Mouse (Mus musculus): ENCODE measurements around the gene Zfp78. TPM values are rescaled to one million over a fixed set of nuclear protein-coding genes. Genes with fewer than 3 reads are reported as not detected.

The Zfp78 gene
- polyA plus RNA-seq, 1 experiment from 2014 or later: 1.6 TPM

- Histone ChIP-seq H3K36me3 (ENCODE audit: control insufficient read depth, insufficient read depth, low read length) (no peaks in the 10 kb centered on the region), H3K4me2 (ENCODE audit: low read depth, low read length) (no peak overlapping the region), H3K4me3 (ENCODE audit: low read length) (no peak overlapping the region), H3K4me1 (ENCODE audit: control insufficient read depth, insufficient read depth, low read length) (peaks cover 10% of the 10 kb centered on the region), H3K27me3 (replicated peaks; ENCODE audit: control insufficient read depth, insufficient read depth, low read length) (no peaks in the 10 kb centered on the region), H3K9ac (ENCODE audit: low read depth, low read length) (no peak overlapping the region), H3K27ac (ENCODE audit: low read length) (no peak overlapping the region), H3K9me3 (ENCODE audit: control insufficient read depth, low read length) (no peaks in the 10 kb centered on the region)
- ATAC-seq: no peak
- WGBS: 81% methylated on average over 2 of the region's 2 CpGs
Measured at GRCm38 (mm10) chr7:6381431-6381830, 18.4 kb downstream of the Zfp78 start.

- Histone ChIP-seq H3K4me1 (ENCODE audit: control insufficient read depth, insufficient read depth, low read length) (peaks cover 10% of the 10 kb centered on the region), H3K27me3 (replicated peaks; ENCODE audit: control insufficient read depth, insufficient read depth, low read length) (no peaks in the 10 kb centered on the region), H3K4me2 (ENCODE audit: low read depth, low read length) (peak within 1 kb of the TSS; percentile 83), H3K9me3 (ENCODE audit: control insufficient read depth, low read length) (no peaks in the 10 kb centered on the region), H3K27ac (ENCODE audit: low read length) (peak within 1 kb of the TSS; percentile 65), H3K36me3 (ENCODE audit: control insufficient read depth, insufficient read depth, low read length) (no peaks in the 10 kb centered on the region), H3K4me3 (ENCODE audit: low read length) (peak within 1 kb of the TSS; percentile 69), H3K9ac (ENCODE audit: low read depth, low read length) (peak within 1 kb of the TSS; percentile 80)
- peak; percentile 98 for ATAC-seq
- WGBS: under 1% methylated on average over 28 of the region's 28 CpGs
Measured at GRCm38 (mm10) chr7:6383044-6383455, 20.0 kb downstream of the Zfp78 start, which contains the start of gene Zfp28. Gene Zfp28 (plus strand): TSS chr7:6383295.

- H3K9me3 ChIP-seq (ENCODE audit: control insufficient read depth, low read length): no peaks in the 10 kb centered on the region
- H3K27me3 ChIP-seq (replicated peaks; ENCODE audit: control insufficient read depth, insufficient read depth, low read length): no peaks in the 10 kb centered on the region
- H3K4me3 ChIP-seq (ENCODE audit: low read length): peak overlapping the region; percentile 69
- H3K27ac ChIP-seq (ENCODE audit: low read length): no peak overlapping the region; the same call in 1 of the 2 replicates
- 0 out of 2 replicates have a peak, but pooled peaks have one; percentile 0 for ATAC-seq
- H3K4me1 ChIP-seq (ENCODE audit: control insufficient read depth, insufficient read depth, low read length): peaks cover 10% of the 10 kb centered on the region
- peak overlapping the region; percentile 80 for H3K9ac ChIP-seq (ENCODE audit: low read depth, low read length)
- peak overlapping the region; percentile 83 for H3K4me2 ChIP-seq (ENCODE audit: low read depth, low read length)
- H3K36me3 ChIP-seq (ENCODE audit: control insufficient read depth, insufficient read depth, low read length): no peaks in the 10 kb centered on the region
- 65% methylated on average over 8 of the region's 8 CpGs for WGBS
Measured at GRCm38 (mm10) chr7:6384011-6384410, 20.9 kb downstream of the Zfp78 start.

- no peaks in the 10 kb centered on the region for H3K27me3 ChIP-seq (replicated peaks; ENCODE audit: control insufficient read depth, insufficient read depth, low read length)
- H3K4me2 ChIP-seq (ENCODE audit: low read depth, low read length): no peak overlapping the region
- H3K4me3 ChIP-seq (ENCODE audit: low read length): no peak overlapping the region
- H3K9ac ChIP-seq (ENCODE audit: low read depth, low read length): no peak overlapping the region
- peaks cover 7% of the 10 kb centered on the region; the same call in 1 of the 2 replicates for H3K36me3 ChIP-seq (ENCODE audit: control insufficient read depth, insufficient read depth, low read length)
- no peak for ATAC-seq
- WGBS: 91% methylated on average over 8 of the region's 8 CpGs
- H3K4me1 ChIP-seq (ENCODE audit: control insufficient read depth, insufficient read depth, low read length): peaks cover 10% of the 10 kb centered on the region
- H3K9me3 ChIP-seq (ENCODE audit: control insufficient read depth, low read length): no peaks in the 10 kb centered on the region
- H3K27ac ChIP-seq (ENCODE audit: low read length): no peak overlapping the region
Measured at GRCm38 (mm10) chr7:6386995-6387394, 23.9 kb downstream of the Zfp78 start.

GRCm38 (mm10) chr7:6388971-6389370 is 25.9 kb downstream of the Zfp78 start:
- Histone ChIP-seq H3K27ac (ENCODE audit: low read length) (no peak overlapping the region), H3K27me3 (replicated peaks; ENCODE audit: control insufficient read depth, insufficient read depth, low read length) (no peaks in the 10 kb centered on the region), H3K4me2 (ENCODE audit: low read depth, low read length) (no peak overlapping the region), H3K4me3 (ENCODE audit: low read length) (no peak overlapping the region), H3K9ac (ENCODE audit: low read depth, low read length) (no peak overlapping the region), H3K9me3 (ENCODE audit: control insufficient read depth, low read length) (no peaks in the 10 kb centered on the region), H3K4me1 (ENCODE audit: control insufficient read depth, insufficient read depth, low read length) (peaks cover under 1% of the 10 kb centered on the region; the same call in 1 of the 2 replicates), H3K36me3 (ENCODE audit: control insufficient read depth, insufficient read depth, low read length) (peaks cover 10% of the 10 kb centered on the region; the same call in 1 of the 2 replicates)
- 84% methylated on average over 5 of the region's 5 CpGs for WGBS
- no peak for ATAC-seq

GRCm38 (mm10) chr7:6389449-6389848 is 26.4 kb downstream of the Zfp78 start:
- H3K9me3 ChIP-seq (ENCODE audit: control insufficient read depth, low read length): no peaks in the 10 kb centered on the region
- WGBS: 78% methylated on average over 5 of the region's 5 CpGs
- no peak overlapping the region for H3K4me3 ChIP-seq (ENCODE audit: low read length)
- peaks cover 10% of the 10 kb centered on the region; the same call in 1 of the 2 replicates for H3K36me3 ChIP-seq (ENCODE audit: control insufficient read depth, insufficient read depth, low read length)
- H3K27ac ChIP-seq (ENCODE audit: low read length): no peak overlapping the region
- H3K9ac ChIP-seq (ENCODE audit: low read depth, low read length): no peak overlapping the region
- H3K4me2 ChIP-seq (ENCODE audit: low read depth, low read length): no peak overlapping the region
- H3K27me3 ChIP-seq (replicated peaks; ENCODE audit: control insufficient read depth, insufficient read depth, low read length): no peaks in the 10 kb centered on the region
- no peak for ATAC-seq
- H3K4me1 ChIP-seq (ENCODE audit: control insufficient read depth, insufficient read depth, low read length): no peaks in the 10 kb centered on the region

- WGBS: 27% methylated on average over 25 of the region's 25 CpGs
- Histone ChIP-seq H3K9me3 (ENCODE audit: control insufficient read depth, low read length) (no peaks in the 10 kb centered on the region), H3K27me3 (replicated peaks; ENCODE audit: control insufficient read depth, insufficient read depth, low read length) (no peaks in the 10 kb centered on the region), H3K4me3 (ENCODE audit: low read length) (peak within 1 kb of the TSS; percentile 60), H3K4me1 (ENCODE audit: control insufficient read depth, insufficient read depth, low read length) (no peaks in the 10 kb centered on the region), H3K36me3 (ENCODE audit: control insufficient read depth, insufficient read depth, low read length) (no peaks in the 10 kb centered on the region), H3K9ac (ENCODE audit: low read depth, low read length) (peak within 1 kb of the TSS; percentile 66), H3K27ac (ENCODE audit: low read length) (no peak within 1 kb of the TSS), H3K4me2 (ENCODE audit: low read depth, low read length) (peak within 1 kb of the TSS; percentile 79)
- ATAC-seq: peak; percentile 90
Measured at GRCm38 (mm10) chr7:6397996-6398975, 35.2 kb downstream of the Zfp78 start, which contains the start of gene Smim17. Gene Smim17 (plus strand): TSS chr7:6398715.

- Histone ChIP-seq H3K4me1 (ENCODE audit: control insufficient read depth, insufficient read depth, low read length) (no peaks in the 10 kb centered on the region), H3K4me2 (ENCODE audit: low read depth, low read length) (no peak within 1 kb of the TSS)
- 1% methylated on average over 17 of the region's 17 CpGs for WGBS
Measured at GRCm38 (mm10) chr7:6410043-6410442, 47.0 kb downstream of the Zfp78 start, which contains the start of gene Gm20715. Gene Gm20715 (plus strand): TSS chr7:6410277.

GRCm38 (mm10) chr7:6414626-6415441 is 51.8 kb downstream of the Zfp78 start:
- Histone ChIP-seq H3K27me3 (replicated peaks; ENCODE audit: control insufficient read depth, insufficient read depth, low read length) (no peaks in the 10 kb centered on the region), H3K27ac (ENCODE audit: low read length) (no peak overlapping the region), H3K9me3 (ENCODE audit: control insufficient read depth, low read length) (no peaks in the 10 kb centered on the region), H3K4me2 (ENCODE audit: low read depth, low read length) (no peak overlapping the region), H3K9ac (ENCODE audit: low read depth, low read length) (no peak overlapping the region), H3K36me3 (ENCODE audit: control insufficient read depth, insufficient read depth, low read length) (no peaks in the 10 kb centered on the region), H3K4me1 (ENCODE audit: control insufficient read depth, insufficient read depth, low read length) (no peaks in the 10 kb centered on the region), H3K4me3 (ENCODE audit: low read length) (no peak overlapping the region)
- WGBS: 8% methylated on average over 19 of the region's 22 CpGs
- ATAC-seq: no peak

More at GRCm38 (mm10) chr7:6410043-6410442, 47.0 kb downstream of the Zfp78 start, which contains the start of gene Gm20715:
- Histone ChIP-seq H3K36me3 (ENCODE audit: control insufficient read depth, insufficient read depth, low read length) (no peaks in the 10 kb centered on the region), H3K27ac (ENCODE audit: low read length) (no peak within 1 kb of the TSS), H3K9me3 (ENCODE audit: control insufficient read depth, low read length) (no peaks in the 10 kb centered on the region), H3K27me3 (replicated peaks; ENCODE audit: control insufficient read depth, insufficient read depth, low read length) (no peaks in the 10 kb centered on the region), H3K9ac (ENCODE audit: low read depth, low read length) (no peak within 1 kb of the TSS), H3K4me3 (ENCODE audit: low read length) (no peak within 1 kb of the TSS)
- peak; percentile 96 for ATAC-seq

Data from intestine, embryonic 16.5 days (tissue).